Mouse (Mus musculus): ENCODE results near the gene E130308A19Rik. TPM values are rescaled to one million over a fixed set of nuclear protein-coding genes. Genes with fewer than 3 reads are reported as not detected.

The E130308A19Rik gene
- polyA plus RNA-seq (2012; rRNA removed; ENCODE audit: low replicate concordance): 6.1 and 7.4 TPM in 2 replicates

GRCm38 (mm10) chr4:59625998-59626910, at the start of gene E130308A19Rik:
Gene E130308A19Rik, plus strand, starts transcription at chr4:59626211.

GRCm38 (mm10) chr4:59581314-59582185, 44.5 kb upstream of the E130308A19Rik start, which contains the start of gene Hsdl2:
Gene Hsdl2, plus strand, starts transcription at chr4:59581563.

GRCm38 (mm10) chr4:59801489-59801888, 175.5 kb downstream of the E130308A19Rik start, which contains the start of gene Inip:
Gene Inip, minus strand, starts transcription at chr4:59801589.

GRCm38 (mm10) chr4:59805181-59805967, 179.4 kb downstream of the E130308A19Rik start, which contains the start of gene Snx30:
Gene Snx30, plus strand, starts transcription at chr4:59805840.

Other genes starting within 250 kb of the E130308A19Rik start
- gene Susd1, start 187.6 kb upstream of the E130308A19Rik start, polyA plus RNA-seq (2012; rRNA removed; ENCODE audit: low replicate concordance): 8.2 and 17.7 TPM in 2 replicates
- 43.1 and 58.9 TPM in 2 replicates for gene Ptbp3, start 76.8 kb upstream of the E130308A19Rik start, polyA plus RNA-seq (2012; rRNA removed; ENCODE audit: low replicate concordance)
- 16.3 and 71.1 TPM in 2 replicates for gene Hsdl2, start 44.6 kb upstream of the E130308A19Rik start, polyA plus RNA-seq (2012; rRNA removed; ENCODE audit: low replicate concordance)
- 8.4 and 13.4 TPM in 2 replicates for gene Inip, start 175.4 kb downstream of the E130308A19Rik start, polyA plus RNA-seq (2012; rRNA removed; ENCODE audit: low replicate concordance)
- gene Snx30, start 179.6 kb downstream of the E130308A19Rik start, polyA plus RNA-seq (2012; rRNA removed; ENCODE audit: low replicate concordance): 5.2 and 7.0 TPM in 2 replicates